Comparison of ENCODE assay signal across 9 mouse cellular contexts in genomic region chr12:80778188-80778936, GRCm38 (mm10). TPM values are rescaled to one million over a fixed set of nuclear protein-coding genes. Genes with fewer than 3 reads are reported as not detected.
DNase-seq lines count a peak whose midpoint lies in the region; ATAC-seq and TF ChIP-seq lines count a peak whose summit lies in the region.
"Had no signal": no experiment of that assay in that cellular context is flagged by ENCODE, and none has a peak within 500 bp of the region (broad histone marks: within the 10 kb centered on the region; RNA-seq: fewer than 3 reads in every experiment).

No protein-coding gene starts in this region.

- 0 out of 2 replicates have a peak, but pooled peaks have one; percentile 42 for ATAC-seq in forebrain, embryonic 11.5 days (replicated peaks; ENCODE audit: low FRiP score)
- ATAC-seq in forebrain, postnatal 0 days = no peak
- ATAC-seq in liver, embryonic 14.5 days (ENCODE audit: insufficient read depth) = peak; percentile 99
- no peak for ATAC-seq in activated CD4-positive, CD25-positive, alpha-beta regulatory T cell, adult 4 months

- DNase-seq in forebrain, embryonic 11.5 days (ENCODE audit: low spot score) = no peak
- no peak for DNase-seq in forebrain, postnatal 0 days
- no peak for DNase-seq in testis, postnatal 10 days (ENCODE audit: low spot score)
- peak; percentile 95 to 97 (median 96) for DNase-seq in liver, embryonic 14.5 days (ENCODE audit: low read depth in 3 of 3, low spot score in 3 of 3)
- no peak for DNase-seq in left cerebral cortex, adult 8-10 months (ENCODE audit: low spot score in 2 of 2)
- no peak for DNase-seq in layer of hippocampus, adult 8-10 months (ENCODE audit: low spot score in 2 of 2)

- no peak overlapping the region for H3K9ac ChIP-seq in forebrain, embryonic 11.5 days (ENCODE audit: low read length)
- no peak overlapping the region for H3K9ac ChIP-seq in forebrain, postnatal 0 days
- peak overlapping the region; percentile 64 for H3K9ac ChIP-seq in liver, embryonic 14.5 days (replicated peaks)

- 79% methylated on average over 16 of the region's 16 CpGs for WGBS in forebrain, embryonic 11.5 days
- 83% methylated on average over 16 of the region's 16 CpGs for WGBS in forebrain, postnatal 0 days
- 9% methylated on average over 16 of the region's 16 CpGs for WGBS in liver, embryonic 14.5 days (ENCODE audit: insufficient replicate concordance)

- TF ChIP-seq EP300 in liver, embryonic 14.5 days (IDR thresholded peaks at IDR 0.05; ENCODE audit: low read depth) = peak; percentile 97

- no peak for TF ChIP-seq CTCF in forebrain, postnatal 0 days (IDR thresholded peaks at IDR 0.05; ENCODE audit: low read depth)
- TF ChIP-seq CTCF in testis, adult 2 months (IDR thresholded peaks at IDR 0.05; ENCODE audit: control insufficient read depth, insufficient read depth, insufficient replicate concordance, low read depth, low read length) = no peak
- peak; percentile 20; the same call in 1 of the 2 replicates for TF ChIP-seq CTCF in liver, embryonic 14.5 days (IDR thresholded peaks at IDR 0.05; ENCODE audit: low read depth)

- H3K4me1 ChIP-seq in forebrain, embryonic 11.5 days (replicated peaks; ENCODE audit: control insufficient read depth, insufficient read depth, low read length) = no peaks in the 10 kb centered on the region
- H3K4me1 ChIP-seq in forebrain, postnatal 0 days (ENCODE audit: insufficient read depth) = no peaks in the 10 kb centered on the region
- H3K4me1 ChIP-seq in testis, adult 2 months (ENCODE audit: control insufficient read depth, insufficient read depth, low read length) = peaks cover 5% of the 10 kb centered on the region
- peaks cover 37 to 41% of the 10 kb centered on the region in 2 experiments for H3K4me1 ChIP-seq in liver, embryonic 14.5 days (replicated peaks; ENCODE audit: control insufficient read depth in 2 of 2, insufficient read depth in 2 of 2, low read length in 1 of 2)

- H3K4me2 ChIP-seq in forebrain, embryonic 11.5 days (ENCODE audit: low read depth, low read length, severe bottlenecking) = no peak overlapping the region
- no peak overlapping the region for H3K4me2 ChIP-seq in forebrain, postnatal 0 days (ENCODE audit: low read depth)
- peak overlapping the region; percentile 69 for H3K4me2 ChIP-seq in liver, embryonic 14.5 days (ENCODE audit: low read depth)

- no peaks in the 10 kb centered on the region for H3K36me3 ChIP-seq in forebrain, embryonic 11.5 days (ENCODE audit: control insufficient read depth, insufficient read depth, low read length)
- H3K36me3 ChIP-seq in forebrain, postnatal 0 days (ENCODE audit: insufficient read depth) = no peaks in the 10 kb centered on the region
- H3K36me3 ChIP-seq in testis, adult 2 months (ENCODE audit: control insufficient read depth, insufficient read depth, low read length) = no peaks in the 10 kb centered on the region
- no peaks in the 10 kb centered on the region for H3K36me3 ChIP-seq in liver, embryonic 14.5 days (replicated peaks; ENCODE audit: control insufficient read depth, insufficient read depth, low read depth)

- H3K9me3 ChIP-seq in forebrain, embryonic 11.5 days (ENCODE audit: control insufficient read depth, low read length) = no peaks in the 10 kb centered on the region
- H3K9me3 ChIP-seq in forebrain, postnatal 0 days (ENCODE audit: low read length) = no peaks in the 10 kb centered on the region
- H3K9me3 ChIP-seq in liver, embryonic 14.5 days (ENCODE audit: control insufficient read depth, low read length) = no peaks in the 10 kb centered on the region

- H3K27ac ChIP-seq in forebrain, embryonic 11.5 days (ENCODE audit: low read depth, low read length) = no peak overlapping the region
- no peak overlapping the region for H3K27ac ChIP-seq in forebrain, postnatal 0 days (ENCODE audit: low read depth, low read length)
- no peak overlapping the region for H3K27ac ChIP-seq in testis, adult 2 months (ENCODE audit: control insufficient read depth, insufficient read depth, low read depth, low read length)
- H3K27ac ChIP-seq in liver, embryonic 14.5 days = peak overlapping the region; percentile 91

- no peaks in the 10 kb centered on the region for H3K27me3 ChIP-seq in forebrain, embryonic 11.5 days (ENCODE audit: control insufficient read depth, insufficient read depth, low read length)
- H3K27me3 ChIP-seq in forebrain, postnatal 0 days (ENCODE audit: insufficient read depth, low read length) = no peaks in the 10 kb centered on the region
- H3K27me3 ChIP-seq in testis, adult 2 months (ENCODE audit: control insufficient read depth, insufficient read depth, low read length) = no peaks in the 10 kb centered on the region
- no peaks in the 10 kb centered on the region for H3K27me3 ChIP-seq in liver, embryonic 14.5 days (ENCODE audit: control insufficient read depth, insufficient read depth, low read length)

- H3K4me3 ChIP-seq in forebrain, embryonic 11.5 days (ENCODE audit: low read depth, low read length) = no peak overlapping the region
- H3K4me3 ChIP-seq in forebrain, postnatal 0 days (ENCODE audit: low read depth, low read length) = no peak overlapping the region
- H3K4me3 ChIP-seq in testis, adult 2 months (ENCODE audit: control insufficient read depth, low read depth, low read length) = peak overlapping the region; percentile 54
- H3K4me3 ChIP-seq in liver, embryonic 14.5 days (ENCODE audit: insufficient read depth in 1 of 2, low read depth in 2 of 2, low read length in 2 of 2) = peak overlapping the region; percentile 24 to 25
- H3K4me3 ChIP-seq: myocyte had no signal

- no peak for TF ChIP-seq POLR2A in testis, adult 2 months (IDR thresholded peaks at IDR 0.05; ENCODE audit: control insufficient read depth, low read depth, low read length)

RNA-seq across cellular contexts. Expression of gene Susd6, which starts 11.9 kb away (rescaled TPM):
- 19.9 and 21.5 TPM in 2 replicates for polyA plus RNA-seq in forebrain, embryonic 11.5 days (2014; fragmentation: Nextera tagmentation; extraction: Ambion mirVana)
- 12.5 and 15.3 TPM in 2 replicates for total RNA-seq in forebrain, postnatal 0 days (2014; rRNA removed)
- polyA plus RNA-seq in forebrain, postnatal 0 days (2015; fragmentation: Nextera tagmentation; extraction: Ambion mirVana) = 6.8 and 8.0 TPM in 2 replicates
- 46.0 and 48.2 TPM in 2 replicates for polyA plus RNA-seq in testis, adult 2 months (2012; rRNA removed)
- polyA plus RNA-seq in liver, embryonic 14.5 days (2012; rRNA removed) = 11.0 and 11.1 TPM in 2 replicates
- polyA plus RNA-seq in liver, embryonic 14.5 days (2014; fragmentation: Nextera tagmentation; extraction: Ambion mirVana) = 11.6 and 13.9 TPM in 2 replicates
- 10 to 100 TPM; 34.7 to 38.2 (median 35.5) TPM for total RNA-seq in left cerebral cortex, adult 8-10 months (2022)
- 10 to 100 TPM; 21.8 to 29.4 TPM for polyA plus RNA-seq in activated CD4-positive, CD25-positive, alpha-beta regulatory T cell, adult 4 months (2017; shearing (Covaris generic))
- total RNA-seq in layer of hippocampus, adult 8-10 months (2022) = 10 to 100 TPM; 62.8 to 67.0 (median 65.0) TPM

RNA-seq across cellular contexts. Expression of gene Ccdc177, which starts 17.9 kb away (rescaled TPM):
- 5.1 and 6.8 TPM in 2 replicates for polyA plus RNA-seq in forebrain, embryonic 11.5 days (2014; fragmentation: Nextera tagmentation; extraction: Ambion mirVana)
- total RNA-seq in forebrain, postnatal 0 days (2014; rRNA removed) = 19.1 and 23.5 TPM in 2 replicates
- polyA plus RNA-seq in forebrain, postnatal 0 days (2015; fragmentation: Nextera tagmentation; extraction: Ambion mirVana) = 1.6 and 2.3 TPM in 2 replicates
- 0.05 TPM in 2 replicates for polyA plus RNA-seq in testis, adult 2 months (2012; rRNA removed)
- polyA plus RNA-seq in liver, embryonic 14.5 days (2012; rRNA removed) = 0.01 TPM in 1 of 2 replicates, not detected in the other
- not detected in 2 replicates for polyA plus RNA-seq in liver, embryonic 14.5 days (2014; fragmentation: Nextera tagmentation; extraction: Ambion mirVana)
- 10 to 100 TPM; 12.9 to 14.9 (median 13.8) TPM for total RNA-seq in left cerebral cortex, adult 8-10 months (2022)
- polyA plus RNA-seq in activated CD4-positive, CD25-positive, alpha-beta regulatory T cell, adult 4 months (2017; shearing (Covaris generic)) = not detected
- 10 to 100 TPM; 15.1 to 16.6 (median 15.8) TPM for total RNA-seq in layer of hippocampus, adult 8-10 months (2022)
- polyA plus RNA-seq: myocyte had no signal

Comparison
In these comparisons a context has a peak if more than half of its experiments do, and no peak if none do; other contexts are left out.
1. ATAC-seq: peak in forebrain, embryonic 11.5 days (single experiment) and liver, embryonic 14.5 days (single experiment); none in forebrain, postnatal 0 days (single experiment) and activated CD4-positive, CD25-positive, alpha-beta regulatory T cell, adult 4 months (single experiment).
2. DNase-seq: peak in liver, embryonic 14.5 days (3 of 3); none in forebrain, embryonic 11.5 days (single experiment), forebrain, postnatal 0 days (single experiment), testis, postnatal 10 days (single experiment), left cerebral cortex, adult 8-10 months (0 of 2) and layer of hippocampus, adult 8-10 months (0 of 2).
3. H3K4me3 ChIP-seq: peak in testis, adult 2 months (single experiment) and liver, embryonic 14.5 days (2 of 2); none in forebrain, embryonic 11.5 days (single experiment) and forebrain, postnatal 0 days (single experiment).